Mouse (Mus musculus): ENCODE measurements at regions not wholly inside any gene's neighbourhood (a gene's known extent, or its start where the extent isn't known, plus 50 kb on each side); places are given as distances from the start of the nearest gene placed in this dataset.
A peak's percentile ranks its signal among the peaks of the same experiment; 100 is the strongest.

DNA sequence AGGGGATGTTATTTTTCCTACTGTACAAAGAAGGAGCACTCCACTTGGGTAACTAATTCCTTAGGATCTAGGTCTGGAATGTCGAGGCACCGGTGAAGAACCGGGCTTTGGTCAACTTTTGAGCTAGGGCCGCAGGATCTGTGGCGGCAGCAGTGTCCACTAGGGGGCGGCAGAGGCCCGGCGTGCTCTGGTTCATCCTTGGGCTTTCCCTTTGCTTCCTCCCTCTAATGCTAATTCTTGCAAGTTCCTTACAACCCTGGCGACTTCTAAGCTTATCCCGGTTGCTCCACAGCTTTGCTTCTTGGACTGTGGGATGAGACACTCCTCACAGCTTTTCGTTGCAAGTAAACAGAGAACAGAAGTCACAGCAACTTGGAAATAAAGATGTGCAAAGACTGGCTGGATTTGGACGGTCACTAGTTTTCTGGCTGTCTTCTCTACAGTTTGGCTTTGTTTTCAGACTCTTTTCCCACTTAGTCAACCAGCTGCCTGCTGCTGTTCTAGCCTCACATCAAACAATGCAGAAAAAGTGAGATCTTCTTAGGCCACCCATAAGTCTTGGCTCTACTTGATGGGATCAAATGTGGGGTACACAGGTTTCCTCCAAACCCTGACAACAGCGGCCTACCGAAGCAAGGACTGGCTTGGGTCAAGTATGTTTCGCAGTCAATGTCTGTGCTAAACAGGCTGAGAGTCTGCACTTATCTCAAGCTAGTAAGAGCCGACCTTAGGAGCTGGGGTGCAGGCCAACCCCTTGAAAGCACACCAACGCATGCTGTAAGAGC lies 51.2 kb upstream of the Tmem72 start:
- H3K27ac ChIP-seq, result peak overlapping the region; percentile 3; the same call in 1 of the 2 replicates
- H3K4me1 ChIP-seq, result no peaks in the 10 kb centered on the region
- peak; percentile 93 for DNase-seq (ENCODE audit: low spot score)
- WGBS, result 40% methylated on average over 17 of the region's 17 CpGs
- no peaks in the 10 kb centered on the region for H3K36me3 ChIP-seq
- H3K4me3 ChIP-seq, result no peak overlapping the region
- peaks cover 16% of the 10 kb centered on the region for H3K27me3 ChIP-seq (ENCODE audit: low read depth, poor library complexity, severe bottlenecking)
- no peaks in the 10 kb centered on the region for H3K9me3 ChIP-seq (replicated peaks)

DNA sequence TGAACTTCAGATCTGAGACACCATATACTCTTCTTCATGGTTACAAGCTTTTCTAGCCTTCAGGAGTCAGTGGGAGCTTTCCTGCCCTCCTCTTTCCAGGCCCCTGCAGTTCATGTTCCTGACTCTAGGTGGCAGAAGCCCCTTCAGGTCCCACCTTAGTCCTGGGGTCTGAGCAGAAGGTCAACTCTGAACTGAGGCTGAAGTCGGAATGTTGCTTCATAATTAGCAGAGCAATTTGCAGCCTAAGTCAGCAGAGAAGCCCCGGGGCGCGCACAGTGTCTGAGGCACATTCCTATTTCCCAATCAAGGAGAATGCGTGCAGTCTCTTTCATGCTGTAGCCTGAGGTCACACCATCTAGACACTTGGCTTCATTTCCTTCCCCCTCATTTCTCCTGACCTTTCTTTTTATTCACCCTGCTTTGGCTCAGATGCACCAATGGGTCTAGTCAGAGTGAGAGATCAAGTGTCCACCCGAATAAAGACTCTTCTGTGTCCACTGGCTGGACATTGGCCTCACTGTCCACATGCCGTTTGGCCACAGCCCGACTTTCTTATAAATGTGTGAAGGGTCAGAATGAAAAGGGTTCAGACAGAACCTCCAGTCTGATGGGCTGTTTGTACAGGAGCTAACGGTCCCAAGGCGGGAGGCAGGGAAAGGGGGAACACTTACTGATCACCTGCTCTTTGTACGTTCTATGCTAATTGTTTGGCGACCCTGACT lies 58.4 kb upstream of the Tmem72 start:
- Histone ChIP-seq H3K9me3 (replicated peaks) (no peaks in the 10 kb centered on the region), H3K27ac (no peak overlapping the region), H3K27me3 (ENCODE audit: low read depth, poor library complexity, severe bottlenecking) (no peaks in the 10 kb centered on the region), H3K36me3 (no peaks in the 10 kb centered on the region), H3K4me3 (no peak overlapping the region), H3K4me1 (peaks cover 5% of the 10 kb centered on the region)
- 66% methylated on average over 12 of the region's 12 CpGs for WGBS
- peak; percentile 64 for DNase-seq (ENCODE audit: low spot score)

GRCm38 (mm10) chr6:116786553-116787335 lies 70.0 kb upstream of the Tmem72 start:
- Histone ChIP-seq H3K9me3 (replicated peaks) (no peaks in the 10 kb centered on the region), H3K4me1 (no peaks in the 10 kb centered on the region), H3K27me3 (ENCODE audit: low read depth, poor library complexity, severe bottlenecking) (no peaks in the 10 kb centered on the region), H3K4me3 (no peak overlapping the region), H3K36me3 (no peaks in the 10 kb centered on the region), H3K27ac (no peak overlapping the region)
- 77% methylated on average over 3 of the region's 3 CpGs for WGBS
- no peak for DNase-seq (ENCODE audit: low spot score)

GRCm38 (mm10) chr6:116793321-116793960 lies 76.7 kb upstream of the Tmem72 start:
- H3K4me1 ChIP-seq, result peaks cover 19% of the 10 kb centered on the region
- no peaks in the 10 kb centered on the region for H3K36me3 ChIP-seq
- no peaks in the 10 kb centered on the region for H3K9me3 ChIP-seq (replicated peaks)
- no peak overlapping the region for H3K4me3 ChIP-seq
- no peaks in the 10 kb centered on the region for H3K27me3 ChIP-seq (ENCODE audit: low read depth, poor library complexity, severe bottlenecking)
- no peak overlapping the region for H3K27ac ChIP-seq
- 15% methylated on average over 4 of the region's 4 CpGs for WGBS
- DNase-seq (ENCODE audit: low spot score), result no peak

DNA sequence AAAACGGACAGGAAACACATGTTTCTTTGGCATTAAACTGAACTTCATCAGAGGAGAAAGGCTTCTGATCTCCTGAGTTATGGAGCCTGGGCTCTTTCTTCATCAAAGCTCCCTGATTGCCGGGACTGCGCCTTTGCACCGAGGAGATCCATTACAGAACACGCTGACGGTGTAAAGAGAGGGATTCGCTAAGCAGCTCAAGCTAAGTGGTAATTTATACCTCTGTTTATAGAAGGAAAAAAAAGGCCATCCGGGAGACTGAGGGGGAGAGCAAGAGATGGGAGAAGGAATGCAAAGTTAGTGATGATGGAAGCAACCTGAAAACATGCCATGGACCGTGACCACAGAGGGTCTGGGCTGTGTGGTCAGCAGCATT lies 77.2 kb upstream of the Tmem72 start:
- 20% methylated on average over 9 of the region's 9 CpGs for WGBS
- H3K36me3 ChIP-seq, result no peaks in the 10 kb centered on the region
- H3K27ac ChIP-seq, result no peak overlapping the region
- H3K4me1 ChIP-seq, result peaks cover 19% of the 10 kb centered on the region
- H3K27me3 ChIP-seq (ENCODE audit: low read depth, poor library complexity, severe bottlenecking), result no peaks in the 10 kb centered on the region
- DNase-seq (ENCODE audit: low spot score), result no peak
- H3K4me3 ChIP-seq, result no peak overlapping the region
- H3K9me3 ChIP-seq (replicated peaks), result no peaks in the 10 kb centered on the region

DNA sequence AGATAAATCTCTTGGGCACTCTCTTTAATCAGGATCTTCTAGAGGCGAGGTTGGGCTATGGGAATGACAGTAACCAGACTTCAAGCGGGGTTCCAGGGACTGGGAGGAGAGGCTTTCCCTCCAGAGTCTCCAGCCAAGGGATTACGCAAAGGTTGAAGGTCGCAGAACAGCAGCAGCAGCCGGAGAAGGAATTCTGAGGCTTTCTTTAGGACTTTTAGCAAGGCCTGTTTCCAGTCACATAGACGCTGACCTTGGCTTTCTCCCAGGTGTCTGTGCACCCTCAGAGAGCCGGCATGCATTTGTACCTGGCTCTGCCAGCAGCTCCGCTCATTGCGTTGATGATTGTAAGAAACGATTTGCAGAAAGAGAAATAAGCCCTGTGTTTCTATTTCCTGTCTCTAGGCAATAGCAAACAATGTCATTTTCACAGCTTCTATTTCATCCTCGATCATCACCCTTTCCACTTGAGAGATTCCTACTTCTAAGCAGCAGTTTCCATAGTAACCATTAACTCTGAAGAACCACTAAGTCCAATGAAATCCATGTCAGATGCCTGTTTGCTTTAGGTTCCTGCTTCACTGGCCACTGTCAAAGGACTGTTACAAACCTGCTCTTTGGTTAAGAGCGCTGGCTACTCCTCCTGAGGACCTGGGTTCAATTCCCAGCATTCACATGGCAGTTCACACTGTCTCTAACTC lies 104.7 kb upstream of the Tmem72 start:
- Histone ChIP-seq H3K27ac (no peak overlapping the region), H3K4me3 (no peak overlapping the region), H3K4me1 (peaks cover 6% of the 10 kb centered on the region; the same call in 1 of the 2 replicates), H3K27me3 (ENCODE audit: low read depth, poor library complexity, severe bottlenecking) (no peaks in the 10 kb centered on the region), H3K36me3 (no peaks in the 10 kb centered on the region), H3K9me3 (replicated peaks) (no peaks in the 10 kb centered on the region)
- WGBS, result 69% methylated on average over 12 of the region's 12 CpGs
- DNase-seq (ENCODE audit: low spot score), result no peak

DNA sequence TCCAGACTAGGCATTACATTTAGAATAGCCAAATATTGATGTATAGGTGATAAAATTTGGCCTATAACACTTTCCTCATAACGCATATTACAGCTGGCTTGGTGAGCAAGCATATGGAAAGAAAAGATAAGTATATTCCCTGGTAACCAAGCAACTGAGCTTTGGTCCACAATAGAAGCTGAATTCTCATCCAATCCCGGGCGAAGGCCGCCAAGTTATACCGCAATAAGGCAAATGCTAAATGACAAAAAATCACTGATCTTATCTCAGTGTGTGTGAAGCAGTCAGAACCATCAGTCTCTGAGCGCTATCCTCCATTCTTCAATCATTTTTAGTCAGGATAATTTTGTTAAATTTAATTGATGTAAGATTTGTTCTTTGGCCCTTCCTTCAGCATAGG lies 105.9 kb upstream of the Tmem72 start:
- Histone ChIP-seq H3K27me3 (ENCODE audit: low read depth, poor library complexity, severe bottlenecking) (no peaks in the 10 kb centered on the region), H3K9me3 (replicated peaks) (no peaks in the 10 kb centered on the region), H3K4me1 (peaks cover 6% of the 10 kb centered on the region; the same call in 1 of the 2 replicates), H3K4me3 (no peak overlapping the region), H3K27ac (no peak overlapping the region), H3K36me3 (no peaks in the 10 kb centered on the region)
- no peak for DNase-seq (ENCODE audit: low spot score)
- WGBS, result 95% methylated on average over 6 of the region's 6 CpGs

- peaks cover 6% of the 10 kb centered on the region; the same call in 1 of the 2 replicates for H3K4me1 ChIP-seq
- H3K9me3 ChIP-seq (replicated peaks), result no peaks in the 10 kb centered on the region
- DNase-seq (ENCODE audit: low spot score), result no peak
- H3K36me3 ChIP-seq, result no peaks in the 10 kb centered on the region
- no peak overlapping the region for H3K4me3 ChIP-seq
- H3K27ac ChIP-seq, result no peak overlapping the region
- 90% methylated on average over 2 of the region's 2 CpGs for WGBS
- no peaks in the 10 kb centered on the region for H3K27me3 ChIP-seq (ENCODE audit: low read depth, poor library complexity, severe bottlenecking)
Observed at GRCm38 (mm10) chr6:116825628-116826027, 108.9 kb upstream of the Tmem72 start.

DNA sequence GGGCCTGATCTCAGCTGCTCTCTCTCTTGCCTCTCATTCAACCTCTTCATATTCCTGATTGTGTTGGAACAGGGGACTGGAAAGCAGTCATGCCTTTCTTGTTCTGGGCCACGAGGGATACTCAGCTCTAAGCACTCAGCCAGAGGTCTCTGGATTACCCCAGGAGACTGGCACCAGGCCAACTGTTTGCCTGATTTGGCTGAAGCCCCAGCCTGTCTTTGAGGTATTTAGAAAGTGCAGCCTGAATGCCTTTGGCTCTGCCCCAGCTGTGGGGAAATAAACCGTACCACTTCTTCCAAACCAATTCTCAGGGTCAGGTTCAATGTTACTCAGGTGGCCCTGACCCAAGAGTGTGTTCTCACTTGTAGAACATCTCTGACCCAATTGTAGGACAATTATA lies 112.6 kb upstream of the Tmem72 start:
- H3K4me1 ChIP-seq, result no peaks in the 10 kb centered on the region
- no peak for DNase-seq (ENCODE audit: low spot score)
- no peak overlapping the region for H3K27ac ChIP-seq
- 83% methylated on average over 2 of the region's 2 CpGs for WGBS
- H3K27me3 ChIP-seq (ENCODE audit: low read depth, poor library complexity, severe bottlenecking), result no peaks in the 10 kb centered on the region
- no peak overlapping the region for H3K4me3 ChIP-seq
- no peaks in the 10 kb centered on the region for H3K9me3 ChIP-seq (replicated peaks)
- H3K36me3 ChIP-seq, result no peaks in the 10 kb centered on the region

DNA sequence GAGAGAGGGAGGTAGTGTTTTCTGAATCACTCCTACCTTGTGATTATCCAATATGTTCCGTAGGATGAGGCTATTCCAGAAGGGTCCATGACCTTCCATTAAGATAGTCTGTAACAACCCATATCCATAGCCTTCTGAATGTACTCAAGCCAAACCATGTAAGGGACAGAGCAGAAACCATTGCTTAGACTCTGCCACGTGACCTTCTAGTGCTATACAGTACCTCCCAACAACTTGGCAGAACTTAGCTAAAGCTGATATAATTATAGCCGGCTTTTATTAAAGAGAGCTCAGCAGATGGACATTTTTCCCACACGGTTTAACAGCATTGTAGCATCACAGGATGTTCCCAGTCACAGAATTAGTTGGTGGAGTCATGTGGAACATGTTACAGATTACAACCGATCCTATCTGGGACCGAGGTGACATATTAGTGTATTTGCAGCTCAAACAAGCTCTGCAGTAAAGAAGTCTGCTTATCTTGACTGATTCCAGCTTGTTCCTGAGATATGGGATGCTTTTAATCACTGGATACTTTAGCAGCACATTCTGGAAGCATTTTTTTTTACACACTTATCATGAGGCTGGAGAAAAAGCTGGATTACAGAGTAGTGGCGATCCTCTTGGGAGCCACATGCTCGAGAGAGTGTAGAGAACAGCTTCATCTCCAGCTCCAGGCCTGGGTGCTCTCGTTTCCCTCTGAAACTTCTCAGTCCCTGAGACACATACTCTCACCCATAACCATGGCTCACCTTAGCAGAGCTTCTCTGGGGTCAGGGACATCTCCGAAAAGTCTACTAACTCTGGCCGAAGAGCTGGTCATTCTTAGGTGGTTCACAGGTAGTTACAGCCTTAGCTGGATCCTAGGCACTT lies 129.5 kb upstream of the Tmem72 start:
- Histone ChIP-seq H3K36me3 (no peaks in the 10 kb centered on the region), H3K4me3 (no peak overlapping the region), H3K9me3 (replicated peaks) (no peaks in the 10 kb centered on the region), H3K27me3 (ENCODE audit: low read depth, poor library complexity, severe bottlenecking) (no peaks in the 10 kb centered on the region), H3K27ac (no peak overlapping the region), H3K4me1 (no peaks in the 10 kb centered on the region)
- DNase-seq (ENCODE audit: low spot score), result no peak
- WGBS, result 87% methylated on average over 11 of the region's 11 CpGs

DNA sequence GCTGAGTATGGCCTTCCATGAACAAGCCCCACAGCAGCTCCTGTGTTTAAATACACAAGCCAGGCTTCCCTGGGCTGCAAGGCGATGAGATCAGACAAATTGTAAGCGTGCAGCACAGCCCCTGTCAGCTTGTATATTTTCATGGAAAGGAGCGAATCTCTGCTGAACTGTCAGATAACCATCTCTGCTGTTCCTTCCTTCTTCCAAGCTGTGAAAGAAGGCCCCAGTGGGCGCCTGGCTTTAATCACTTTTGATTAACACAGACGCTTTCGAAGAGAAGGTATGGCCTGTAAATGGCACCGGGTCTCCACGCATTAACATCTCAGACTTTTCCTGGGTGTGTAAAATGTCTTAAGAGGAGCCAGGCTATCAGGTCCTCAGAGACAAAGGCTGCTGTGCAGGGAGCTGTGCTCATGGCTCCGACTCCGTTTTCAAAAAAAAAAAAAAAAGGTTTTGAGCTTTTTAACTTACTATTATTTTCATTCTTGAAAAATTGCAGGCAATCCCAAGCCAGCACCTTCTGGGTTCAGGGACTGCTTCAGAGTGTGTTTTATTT lies 131.9 kb upstream of the Tmem72 start:
- H3K4me3 ChIP-seq, result no peak overlapping the region
- H3K9me3 ChIP-seq (replicated peaks), result no peaks in the 10 kb centered on the region
- 67% methylated on average over 10 of the region's 10 CpGs for WGBS
- H3K27me3 ChIP-seq (ENCODE audit: low read depth, poor library complexity, severe bottlenecking), result no peaks in the 10 kb centered on the region
- H3K36me3 ChIP-seq, result no peaks in the 10 kb centered on the region
- H3K27ac ChIP-seq, result no peak overlapping the region
- no peaks in the 10 kb centered on the region for H3K4me1 ChIP-seq
- DNase-seq (ENCODE audit: low spot score), result no peak
